ENCODE assay signal across 24 mouse cellular contexts in the genomic region with DNA sequence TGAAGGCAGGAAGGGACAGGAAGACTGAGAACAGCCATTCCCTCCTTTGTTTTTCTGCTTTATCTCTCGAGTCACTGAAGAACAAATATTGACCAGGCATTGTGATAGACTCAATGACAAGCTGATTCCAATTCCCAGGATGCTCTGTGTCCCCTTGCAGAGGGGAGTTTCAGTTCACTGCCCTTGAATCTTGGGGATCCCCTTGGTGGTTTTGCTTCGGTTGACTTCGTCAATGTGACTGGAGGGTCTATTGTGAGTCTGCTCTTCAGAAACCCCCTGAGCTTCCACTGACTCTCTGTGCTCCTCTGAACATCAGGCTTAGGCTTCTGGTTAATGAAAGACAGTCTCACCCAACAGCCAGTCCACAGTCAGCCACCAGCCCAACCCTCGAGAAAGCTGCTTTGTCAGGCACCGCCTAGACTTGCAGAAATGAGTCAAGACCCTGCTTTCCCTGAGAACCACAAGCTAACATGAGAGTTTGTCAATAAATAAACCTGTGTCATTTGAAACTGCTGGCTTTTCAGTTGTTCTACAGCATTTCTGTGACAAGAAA. TPM values are rescaled to one million over a fixed set of nuclear protein-coding genes. Genes with fewer than 3 reads are reported as not detected.
DNase-seq lines count a peak whose midpoint lies in the region; ATAC-seq and TF ChIP-seq lines count a peak whose summit lies in the region.
"Had no signal": no experiment of that assay in that cellular context is flagged by ENCODE, and none has a peak within 500 bp of the region (broad histone marks: within the 10 kb centered on the region; RNA-seq: fewer than 3 reads in every experiment).

No protein-coding gene starts in this region.

- no peak for TF ChIP-seq RAD21 in CH12.LX (IDR thresholded peaks at IDR 0.05; ENCODE audit: low read depth, low read length)

- H3K27ac ChIP-seq in liver, adult 2 months (replicated peaks; ENCODE audit: insufficient read depth, low read depth, low read length) = no peak overlapping the region
- H3K27ac ChIP-seq in CH12.LX (ENCODE audit: insufficient read depth, low read depth) = no peak overlapping the region
- no peak overlapping the region for H3K27ac ChIP-seq in liver, embryonic 14.5 days
- H3K27ac ChIP-seq: hindbrain, embryonic 14.5 days; kidney, postnatal 0 days; midbrain, embryonic 13.5 days; neural tube, embryonic 13.5 days had no signal

- no peak for TF ChIP-seq EP300 in CH12.LX (IDR thresholded peaks at IDR 0.05; ENCODE audit: low read length)
- no peak for TF ChIP-seq EP300 in liver, embryonic 14.5 days (IDR thresholded peaks at IDR 0.05; ENCODE audit: low read depth)

- peak; percentile 17; the same call in 1 of the 2 replicates for ATAC-seq in liver, embryonic 14.5 days (ENCODE audit: insufficient read depth)
- ATAC-seq: forebrain, embryonic 14.5 days; midbrain, embryonic 13.5 days had no signal

- no peak for TF ChIP-seq POLR2A in liver, adult 2 months (IDR thresholded peaks at IDR 0.05; ENCODE audit: extremely low read depth, insufficient read depth, low read length)
- TF ChIP-seq POLR2A in CH12.LX (IDR thresholded peaks at IDR 0.05; ENCODE audit: low read depth, low read length) = no peak

- H3K4me2 ChIP-seq in CH12.LX (ENCODE audit: insufficient read depth, low read depth, poor library complexity, severe bottlenecking) = peak overlapping the region; percentile 9; the same call in 1 of the 2 replicates
- H3K4me2 ChIP-seq in liver, embryonic 14.5 days (ENCODE audit: low read depth) = no peak overlapping the region; the same call in 1 of the 2 replicates
- H3K4me2 ChIP-seq: heart, embryonic 12.5 days; hindbrain, embryonic 14.5 days; midbrain, embryonic 13.5 days; neural tube, embryonic 13.5 days had no signal

- 55% methylated on average over 5 of the region's 5 CpGs for WGBS in liver, adult 2 months
- 42% methylated on average over 5 of the region's 5 CpGs for WGBS in liver, embryonic 14.5 days (ENCODE audit: insufficient replicate concordance)

- dilution Hi-C loops in CH12.LX (cut with MboI; ENCODE audit: extremely low pct_ligation_motif_present, extremely low pct_unique_long_range_greater_than_20kb, low sequenced_read_pairs) = no loop called here

- TF ChIP-seq CTCF in liver, adult 2 months (IDR thresholded peaks at IDR 0.05; ENCODE audit: low read depth, low read length) = no peak
- no peak for TF ChIP-seq CTCF in CH12.LX (conservative IDR thresholded peaks at IDR 0.05 in 1 of 2, IDR thresholded peaks at IDR 0.05 in 1 of 2; ENCODE audit: low read depth in 2 of 2, low read length in 2 of 2)
- TF ChIP-seq CTCF in liver, embryonic 14.5 days (IDR thresholded peaks at IDR 0.05; ENCODE audit: low read depth) = no peak

- H3K4me3 ChIP-seq in liver, adult 2 months (ENCODE audit: insufficient read depth, low read depth, low read length) = no peak overlapping the region
- no peak overlapping the region for H3K4me3 ChIP-seq in CH12.LX (replicated peaks in 1 of 3; ENCODE audit: low read depth in 2 of 3, low read length in 2 of 3, poor library complexity in 1 of 3)
- no peak overlapping the region for H3K4me3 ChIP-seq in liver, embryonic 14.5 days (ENCODE audit: insufficient read depth in 1 of 2, low read depth in 2 of 2, low read length in 2 of 2)
- H3K4me3 ChIP-seq: heart, embryonic 12.5 days; midbrain, embryonic 13.5 days; neural tube, embryonic 13.5 days had no signal

- H3K79me2 ChIP-seq in liver, adult 2 months (ENCODE audit: control insufficient read depth, insufficient read depth, low read length) = no peaks in the 10 kb centered on the region; the same call in 1 of the 2 replicates
- no peaks in the 10 kb centered on the region for H3K79me2 ChIP-seq in CH12.LX (replicated peaks; ENCODE audit: control insufficient read depth, extremely low read depth, insufficient read depth, poor library complexity, severe bottlenecking)

- peaks cover 17% of the 10 kb centered on the region for H3K4me1 ChIP-seq in liver, adult 2 months (ENCODE audit: control insufficient read depth, insufficient read depth, low read length)
- H3K4me1 ChIP-seq in CH12.LX (ENCODE audit: control insufficient read depth in 1 of 2, insufficient read depth in 2 of 2) = peaks cover 3 to 40% of the 10 kb centered on the region in 2 experiments; a peak in 3 of 4 replicates
- peaks cover 0 to 20% of the 10 kb centered on the region in 2 experiments; a peak in 2 of 4 replicates for H3K4me1 ChIP-seq in liver, embryonic 14.5 days (replicated peaks; ENCODE audit: control insufficient read depth in 2 of 2, insufficient read depth in 2 of 2, low read length in 1 of 2)

- in situ Hi-C loops in CH12.LX (cut with MboI; ENCODE audit: low pct_ligation_motif_present, low pct_unique_long_range_greater_than_20kb, low sequenced_read_pairs) = no loop called here

- H3K9ac ChIP-seq in liver, adult 2 months (ENCODE audit: low read depth, low read length) = no peak overlapping the region
- H3K9ac ChIP-seq in CH12.LX (ENCODE audit: insufficient read depth, low read depth) = no peak overlapping the region
- no peak overlapping the region for H3K9ac ChIP-seq in liver, embryonic 14.5 days (replicated peaks)
- H3K9ac ChIP-seq: heart, embryonic 12.5 days; hindbrain, embryonic 14.5 days; midbrain, embryonic 13.5 days; neural tube, embryonic 13.5 days had no signal

- DNase-seq in liver, adult 2 months (ENCODE audit: extremely low read depth, low read depth, low spot score) = peak; percentile 29
- no peak for DNase-seq in liver
- DNase-seq in A20 (ENCODE audit: low read depth, low spot score) = peak; percentile 8
- peak; percentile 28 for DNase-seq in CH12.LX (ENCODE audit: extremely low read depth)
- DNase-seq in liver, embryonic 14.5 days (ENCODE audit: low read depth in 3 of 3, low spot score in 3 of 3) = no peak
- no peak for DNase-seq in adrenal gland, postnatal 36 days
- no peak for DNase-seq in layer of hippocampus, adult 8-10 months (ENCODE audit: low spot score in 2 of 2)
- no peak for DNase-seq in cerebellum, postnatal 10 days
- DNase-seq: adrenal gland, postnatal 25 days; cerebellum, adult 2 months; cerebellum, postnatal 25 days; gastrocnemius, postnatal 14 days; kidney, adult 18-20 months; layer of hippocampus, postnatal 36 days; lung, postnatal 36 days; thymus, postnatal 4 days had no signal

- no peaks in the 10 kb centered on the region for H3K9me3 ChIP-seq in CH12.LX (replicated peaks; ENCODE audit: low read length)
- H3K9me3 ChIP-seq in liver, embryonic 14.5 days (ENCODE audit: control insufficient read depth, low read length) = no peaks in the 10 kb centered on the region
- H3K9me3 ChIP-seq: G1E; heart, embryonic 12.5 days; midbrain, embryonic 13.5 days; neural tube, embryonic 13.5 days had no signal

- no peaks in the 10 kb centered on the region for H3K27me3 ChIP-seq in liver, adult 2 months (ENCODE audit: control insufficient read depth, insufficient read depth, low read length)
- H3K27me3 ChIP-seq in CH12.LX (replicated peaks) = no peaks in the 10 kb centered on the region
- H3K27me3 ChIP-seq in liver, embryonic 14.5 days (ENCODE audit: control insufficient read depth, insufficient read depth, low read length) = no peaks in the 10 kb centered on the region
- H3K27me3 ChIP-seq: heart, embryonic 12.5 days; midbrain, embryonic 13.5 days; neural tube, embryonic 13.5 days had no signal

- no peaks in the 10 kb centered on the region for H3K36me3 ChIP-seq in liver, adult 2 months (ENCODE audit: control insufficient read depth, insufficient read depth, low read length)
- H3K36me3 ChIP-seq in CH12.LX (replicated peaks in 1 of 2; ENCODE audit: control insufficient read depth in 1 of 2, insufficient read depth in 1 of 2, low read length in 1 of 2) = no peaks in the 10 kb centered on the region
- no peaks in the 10 kb centered on the region for H3K36me3 ChIP-seq in liver, embryonic 14.5 days (replicated peaks; ENCODE audit: control insufficient read depth, insufficient read depth, low read depth)
- H3K36me3 ChIP-seq: G1E; heart, embryonic 12.5 days; midbrain, embryonic 13.5 days; neural tube, embryonic 13.5 days had no signal

TF ChIP-seq in CH12.LX, 34 proteins besides CTCF, POLR2A, EP300 and RAD21:
- TF ChIP-seq ELF1 (IDR thresholded peaks at IDR 0.05; ENCODE audit: low read depth, low read length) (no peak), MEF2A (IDR thresholded peaks at IDR 0.05; ENCODE audit: borderline replicate concordance, low read depth, low read length) (no peak), JUND (conservative IDR thresholded peaks at IDR 0.05; ENCODE audit: low read depth, low read length) (no peak), SIN3A (IDR thresholded peaks at IDR 0.05; ENCODE audit: low read length) (no peak), ZMIZ1 (IDR thresholded peaks at IDR 0.05; ENCODE audit: low read depth, low read length) (no peak)

RNA-seq across cellular contexts. Expression of a gene that starts 3.0 kb away (rescaled TPM):
- total RNA-seq in liver, adult 2 months (2014; rRNA removed) = 19.8 and 38.1 TPM in 2 replicates
- 2.4 and 3.2 TPM in 2 replicates for polyA plus RNA-seq in liver, adult 2 months (2012; rRNA removed)
- total RNA-seq in CH12.LX (2012; rRNA removed) (1.7 and 2.5 TPM in 2 replicates), CH12.LX (2014; rRNA removed) (0.19 and 0.24 TPM in 2 replicates)
- 0.29 and 0.63 TPM in 2 replicates for polyA plus RNA-seq in CH12.LX (2012; ENCODE audit: insufficient read length, low read depth)
- 3.4 and 5.0 TPM in 2 replicates for polyA plus RNA-seq in liver, embryonic 14.5 days (2012; rRNA removed)
- 8.2 and 10.0 TPM in 2 replicates for polyA plus RNA-seq in liver, embryonic 14.5 days (2014; fragmentation: Nextera tagmentation; extraction: Ambion mirVana)
- total RNA-seq in adrenal gland, postnatal 36 days (2021) = 10 to 100 TPM in 1 of 2 experiments, 1 to 10 TPM in 1; 7.3 to 11.9 TPM
- 1 to 10 TPM; 3.2 to 6.0 (median 4.2) TPM for total RNA-seq in layer of hippocampus, adult 8-10 months (2022)
- total RNA-seq: hematopoietic stem cell, adult 5-6 weeks had no signal
- polyA plus RNA-seq: G1E had no signal

Comparison
In these comparisons a context has a peak if more than half of its experiments do, and no peak if none do; other contexts are left out.
1. DNase-seq: peak in liver, adult 2 months (single experiment), A20 (single experiment) and CH12.LX (single experiment); none in liver (single experiment), liver, embryonic 14.5 days (0 of 3), adrenal gland, postnatal 36 days (0 of 2), layer of hippocampus, adult 8-10 months (0 of 2) and cerebellum, postnatal 10 days (0 of 2).